Mouse (Mus musculus) cortical plate, adult 2 months (tissue): Measurements from ENCODE around the gene Cfap58.

ENCODE experiments used
- CTCF ChIP-seq: fragments of 200-500 bp; IDR thresholded peaks from 2 replicates; pipeline ENCODE4 v1.5.1; 2011; ENCODE audit warnings: mild to moderate bottlenecking, control low read depth, low read length; ENCODE audit not compliant: insufficient read depth; ENCODE audit errors: extremely low read depth
- POLR2A ChIP-seq: fragments of 200-500 bp; IDR thresholded peaks from 2 replicates; pipeline ENCODE4 v1.6.1; 2011; ENCODE audit warnings: mild to moderate bottlenecking, low read length, control low read depth; ENCODE audit not compliant: insufficient read depth; ENCODE audit errors: extremely low read depth

DNA sequence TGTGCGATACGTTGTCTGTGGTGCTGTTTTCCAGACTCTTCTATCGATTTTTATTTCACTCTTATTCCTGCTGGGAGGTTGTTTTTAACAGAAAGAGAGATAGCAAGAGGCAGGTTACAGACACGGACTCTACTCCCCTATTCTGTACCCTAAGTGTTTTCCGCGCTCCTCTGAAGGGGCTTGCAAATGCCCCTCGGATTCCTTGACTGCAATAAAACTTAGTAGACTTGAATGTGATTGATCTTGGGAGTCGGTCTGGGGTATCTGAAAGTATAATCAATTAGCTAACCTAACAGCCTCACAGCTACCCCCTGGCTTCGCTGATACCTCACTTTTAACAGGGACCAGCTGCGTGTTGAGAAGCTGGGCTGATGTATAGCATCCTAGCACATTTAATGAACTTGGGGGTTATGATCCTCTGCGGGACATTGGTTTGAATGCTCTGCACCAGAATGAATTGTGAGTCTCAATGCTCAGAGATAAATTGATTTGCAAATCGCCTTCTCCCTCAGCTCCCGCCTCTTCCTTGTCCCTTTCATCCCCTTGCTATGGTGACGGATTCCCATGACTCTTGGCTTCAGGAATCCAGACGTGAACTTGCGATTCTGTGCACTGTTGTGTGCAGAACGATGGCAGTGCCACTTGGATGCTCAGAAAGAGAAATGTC, 31.7 kb downstream of the Cfap58 start:
- TF ChIP-seq POLR2A (no peak), CTCF (no peak)
